ENCODE assay signal across 21 mouse cellular contexts in the genomic region with DNA sequence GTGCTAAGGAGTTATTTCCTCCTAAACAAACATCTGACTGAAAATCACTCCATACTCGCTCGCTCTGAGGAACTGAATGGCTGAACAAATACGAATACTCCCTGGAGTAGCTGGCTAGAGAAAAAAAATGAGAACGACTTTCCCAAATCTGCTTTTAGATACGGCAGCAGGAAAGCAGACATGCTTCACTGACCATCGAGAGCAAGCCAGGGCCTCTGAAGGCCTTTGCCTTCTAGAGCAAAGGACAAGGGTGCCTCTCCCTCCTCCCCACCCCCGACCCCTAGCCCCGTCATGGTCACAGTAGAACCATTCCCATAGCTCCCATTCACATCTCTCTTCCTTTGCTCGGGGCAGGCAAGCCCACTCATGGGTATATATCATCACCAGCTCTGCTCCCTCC. TPM values are rescaled to one million over a fixed set of nuclear protein-coding genes. Genes with fewer than 3 reads are reported as not detected.
DNase-seq lines count a peak whose midpoint lies in the region; ATAC-seq lines count a peak whose summit lies in the region.
"Had no signal": no experiment of that assay in that cellular context is flagged by ENCODE, and none has a peak within 500 bp of the region (broad histone marks: within the 10 kb centered on the region; RNA-seq: fewer than 3 reads in every experiment).

No protein-coding gene starts in this region.

- no peak for ATAC-seq in hindbrain, embryonic 13.5 days (ENCODE audit: low FRiP score)
- ATAC-seq in hindbrain, embryonic 12.5 days (ENCODE audit: low FRiP score): no peak
- peak; percentile 49; the same call in 1 of the 2 replicates for ATAC-seq in kidney, embryonic 15.5 days (replicated peaks; ENCODE audit: low FRiP score)
- ATAC-seq in intestine, embryonic 16.5 days: no peak
- ATAC-seq: activated CD4-positive, CD25-positive, alpha-beta regulatory T cell, adult 4 months; forebrain, postnatal 0 days; hindbrain, postnatal 0 days; Patski had no signal

- no peaks in the 10 kb centered on the region for H3K36me3 ChIP-seq in hindbrain, embryonic 13.5 days
- no peaks in the 10 kb centered on the region for H3K36me3 ChIP-seq in hindbrain, embryonic 12.5 days
- H3K36me3 ChIP-seq in kidney, embryonic 15.5 days: peaks cover 9% of the 10 kb centered on the region
- 0 out of 2 replicates have a peak, but pooled peaks cover 2% of the 10 kb centered on the region for H3K36me3 ChIP-seq in intestine, embryonic 16.5 days (ENCODE audit: control insufficient read depth, insufficient read depth, low read length)
- H3K36me3 ChIP-seq: forebrain, embryonic 12.5 days had no signal

- H3K4me3 ChIP-seq in hindbrain, embryonic 13.5 days: no peak overlapping the region
- no peak overlapping the region for H3K4me3 ChIP-seq in hindbrain, embryonic 12.5 days
- H3K4me3 ChIP-seq in kidney, embryonic 15.5 days (replicated peaks): no peak overlapping the region
- no peak overlapping the region for H3K4me3 ChIP-seq in intestine, embryonic 16.5 days (ENCODE audit: low read length)
- H3K4me3 ChIP-seq: embryonic facial prominence, embryonic 13.5 days; forebrain, embryonic 12.5 days had no signal

- no peaks in the 10 kb centered on the region for H3K27me3 ChIP-seq in hindbrain, embryonic 13.5 days
- H3K27me3 ChIP-seq in hindbrain, embryonic 12.5 days: no peaks in the 10 kb centered on the region
- no peaks in the 10 kb centered on the region for H3K27me3 ChIP-seq in kidney, embryonic 15.5 days
- H3K27me3 ChIP-seq in intestine, embryonic 16.5 days (replicated peaks; ENCODE audit: control insufficient read depth, insufficient read depth, low read length): no peaks in the 10 kb centered on the region
- H3K27me3 ChIP-seq: CH12.LX; embryonic facial prominence, embryonic 13.5 days; forebrain, embryonic 12.5 days; Patski had no signal

- no peak overlapping the region for H3K9ac ChIP-seq in hindbrain, embryonic 13.5 days
- H3K9ac ChIP-seq in hindbrain, embryonic 12.5 days: no peak overlapping the region
- H3K9ac ChIP-seq in kidney, embryonic 15.5 days: no peak overlapping the region
- no peak overlapping the region for H3K9ac ChIP-seq in intestine, embryonic 16.5 days (ENCODE audit: low read depth, low read length)
- H3K9ac ChIP-seq: embryonic facial prominence, embryonic 13.5 days; forebrain, embryonic 12.5 days; forebrain, postnatal 0 days had no signal

- H3K4me1 ChIP-seq in hindbrain, embryonic 13.5 days (replicated peaks): peaks cover 6% of the 10 kb centered on the region; the same call in 1 of the 2 replicates
- H3K4me1 ChIP-seq in hindbrain, embryonic 12.5 days: no peaks in the 10 kb centered on the region; the same call in 1 of the 2 replicates
- peaks cover 19% of the 10 kb centered on the region for H3K4me1 ChIP-seq in kidney, embryonic 15.5 days
- peaks cover 9% of the 10 kb centered on the region for H3K4me1 ChIP-seq in intestine, embryonic 16.5 days (ENCODE audit: control insufficient read depth, insufficient read depth, low read length)
- H3K4me1 ChIP-seq: forebrain, embryonic 12.5 days had no signal

- WGBS in hindbrain, embryonic 13.5 days: 72% methylated on average over 9 of the region's 9 CpGs
- 75% methylated on average over 9 of the region's 9 CpGs for WGBS in hindbrain, embryonic 12.5 days
- 48% methylated on average over 9 of the region's 9 CpGs for WGBS in kidney, embryonic 15.5 days
- 88% methylated on average over 9 of the region's 9 CpGs for WGBS in intestine, embryonic 16.5 days

- H3K9me3 ChIP-seq in hindbrain, embryonic 13.5 days: no peaks in the 10 kb centered on the region
- no peaks in the 10 kb centered on the region for H3K9me3 ChIP-seq in hindbrain, embryonic 12.5 days (replicated peaks)
- no peaks in the 10 kb centered on the region; the same call in 1 of the 2 replicates for H3K9me3 ChIP-seq in kidney, embryonic 15.5 days (replicated peaks)
- no peaks in the 10 kb centered on the region for H3K9me3 ChIP-seq in intestine, embryonic 16.5 days (ENCODE audit: control insufficient read depth, low read length)
- H3K9me3 ChIP-seq: forebrain, embryonic 12.5 days had no signal

- H3K27ac ChIP-seq in hindbrain, embryonic 13.5 days: 0 out of 2 replicates have a peak overlapping the region, but pooled peaks have one; percentile 12
- no peak overlapping the region for H3K27ac ChIP-seq in hindbrain, embryonic 12.5 days
- peak overlapping the region; percentile 67; the same call in 1 of the 2 replicates for H3K27ac ChIP-seq in kidney, embryonic 15.5 days
- no peak overlapping the region for H3K27ac ChIP-seq in intestine, embryonic 16.5 days (ENCODE audit: low read length)
- H3K27ac ChIP-seq: embryonic facial prominence, embryonic 13.5 days; forebrain, embryonic 12.5 days; hindbrain, postnatal 0 days had no signal

- H3K4me2 ChIP-seq in hindbrain, embryonic 13.5 days: no peak overlapping the region
- H3K4me2 ChIP-seq in hindbrain, embryonic 12.5 days (replicated peaks): no peak overlapping the region
- H3K4me2 ChIP-seq in kidney, embryonic 15.5 days: no peak overlapping the region
- no peak overlapping the region for H3K4me2 ChIP-seq in intestine, embryonic 16.5 days (ENCODE audit: low read depth, low read length)
- H3K4me2 ChIP-seq: embryonic facial prominence, embryonic 13.5 days; forebrain, embryonic 12.5 days had no signal

- intact Hi-C loops in left cerebral cortex, postnatal 14 days (cut with DNase I): loop anchor here (5.0 to 10.0 kb wide), 3 partner anchors 62 to 312 kb away; no protein-coding TSS in a partner anchor

- peak; percentile 36 to 52 for DNase-seq in kidney, adult 8-10 months
- DNase-seq in kidney, postnatal 4 days: no peak
- peak; percentile 37 to 72 for DNase-seq in kidney, postnatal 25 days
- DNase-seq in left cerebral cortex, postnatal 14 days (ENCODE audit: low spot score in 2 of 2): no peak
- DNase-seq: adrenal gland, postnatal 14 days; cerebellum, adult 18-20 months; cerebellum, adult 9-11 months; cerebellum, postnatal 36 days; gastrocnemius, postnatal 14 days; heart, postnatal 10 days had no signal

RNA-seq across cellular contexts. Expression of a gene that starts 16.6 kb away (rescaled TPM):
- polyA plus RNA-seq in hindbrain, embryonic 13.5 days (2015; fragmentation: Nextera tagmentation; extraction: Ambion mirVana): 14.9 and 15.9 TPM in 2 replicates
- 24.6 and 27.9 TPM in 2 replicates for polyA plus RNA-seq in hindbrain, embryonic 12.5 days (2016; fragmentation: Nextera tagmentation; extraction: Ambion mirVana)
- 24.3 and 27.0 TPM in 2 replicates for polyA plus RNA-seq in kidney, embryonic 15.5 days (2015; fragmentation: Nextera tagmentation; extraction: Ambion mirVana)
- 18.1 TPM in 2 replicates for polyA plus RNA-seq in intestine, embryonic 16.5 days (2015; fragmentation: Nextera tagmentation; extraction: Ambion mirVana)
- 10 to 100 TPM; 81.9 to 86.6 TPM for total RNA-seq in left cerebral cortex, postnatal 14 days (2021)

Comparison
In these comparisons a context has a peak if more than half of its experiments do, and no peak if none do; other contexts are left out.
1. H3K27ac ChIP-seq: peak in hindbrain, embryonic 13.5 days (single experiment) and kidney, embryonic 15.5 days (single experiment); none in hindbrain, embryonic 12.5 days (single experiment) and intestine, embryonic 16.5 days (single experiment).
2. DNase-seq: peak in kidney, adult 8-10 months (2 of 2) and kidney, postnatal 25 days (2 of 2); none in kidney, postnatal 4 days (0 of 2) and left cerebral cortex, postnatal 14 days (0 of 2).